Comparison of ENCODE assay signal across 17 mouse cellular contexts in genomic region chr13:114130566-114131319, GRCm38 (mm10).
A peak's percentile ranks its signal among the peaks of the same experiment; 100 is the strongest.
DNase-seq lines count a peak whose midpoint lies in the region; ATAC-seq lines count a peak whose summit lies in the region.
"Had no signal": no experiment of that assay in that cellular context is flagged by ENCODE, and none has a peak within 500 bp of the region (broad histone marks: within the 10 kb centered on the region; RNA-seq: fewer than 3 reads in every experiment).

No protein-coding gene starts in this region.

- WGBS in forebrain, embryonic 12.5 days = 82% methylated on average over 11 of the region's 11 CpGs
- WGBS in forebrain, embryonic 11.5 days = 91% methylated on average over 11 of the region's 11 CpGs

- H3K27ac ChIP-seq in forebrain, embryonic 12.5 days = peak overlapping the region; percentile 42; the same call in 1 of the 2 replicates
- no peak overlapping the region for H3K27ac ChIP-seq in forebrain, embryonic 11.5 days (ENCODE audit: low read depth, low read length)
- H3K27ac ChIP-seq: embryonic facial prominence, embryonic 15.5 days; heart, embryonic 15.5 days; kidney, postnatal 0 days; liver, embryonic 12.5 days had no signal

- no peak overlapping the region for H3K4me3 ChIP-seq in forebrain, embryonic 12.5 days (replicated peaks)
- H3K4me3 ChIP-seq in forebrain, embryonic 11.5 days (ENCODE audit: low read depth, low read length) = no peak overlapping the region
- H3K4me3 ChIP-seq: embryonic facial prominence, embryonic 15.5 days; heart, embryonic 15.5 days; liver, embryonic 12.5 days had no signal

- peak; percentile 65; the same call in 1 of the 2 replicates for ATAC-seq in forebrain, embryonic 12.5 days (ENCODE audit: low FRiP score)
- ATAC-seq in forebrain, embryonic 11.5 days (replicated peaks; ENCODE audit: low FRiP score) = no peak
- ATAC-seq: inflammation-experienced regulatory T-cells, adult 6 months; liver, embryonic 12.5 days had no signal

- no peak overlapping the region for H3K9ac ChIP-seq in forebrain, embryonic 12.5 days
- H3K9ac ChIP-seq in forebrain, embryonic 11.5 days (ENCODE audit: low read length) = no peak overlapping the region
- H3K9ac ChIP-seq: embryonic facial prominence, embryonic 15.5 days; heart, embryonic 15.5 days; liver, embryonic 12.5 days had no signal

- H3K27me3 ChIP-seq in forebrain, embryonic 12.5 days = no peaks in the 10 kb centered on the region
- H3K27me3 ChIP-seq in forebrain, embryonic 11.5 days (ENCODE audit: control insufficient read depth, insufficient read depth, low read length) = no peaks in the 10 kb centered on the region
- H3K27me3 ChIP-seq: embryonic facial prominence, embryonic 15.5 days; heart, embryonic 15.5 days; liver, embryonic 12.5 days had no signal

- no peak for DNase-seq in forebrain, embryonic 11.5 days (ENCODE audit: low spot score)
- DNase-seq in layer of hippocampus, adult 8-10 months (ENCODE audit: low spot score in 2 of 2) = peak; percentile 17 to 32
- DNase-seq in layer of hippocampus, postnatal 36 days = no peak
- DNase-seq in MN1 (ENCODE audit: low spot score) = peak; percentile 69
- DNase-seq in cerebellum, adult 9-10 months = peak; percentile 37
- no peak for DNase-seq in gastrocnemius, postnatal 10 days
- DNase-seq in adrenal gland, postnatal 10 days = no peak
- DNase-seq: adrenal gland, adult 8-10 months; lung, postnatal 14 days; right cerebral cortex, postnatal 4 days had no signal

- H3K36me3 ChIP-seq in forebrain, embryonic 12.5 days (replicated peaks) = no peaks in the 10 kb centered on the region
- H3K36me3 ChIP-seq in forebrain, embryonic 11.5 days (ENCODE audit: control insufficient read depth, insufficient read depth, low read length) = no peaks in the 10 kb centered on the region
- H3K36me3 ChIP-seq: embryonic facial prominence, embryonic 15.5 days had no signal

- H3K4me1 ChIP-seq in forebrain, embryonic 12.5 days = no peaks in the 10 kb centered on the region
- no peaks in the 10 kb centered on the region for H3K4me1 ChIP-seq in forebrain, embryonic 11.5 days (replicated peaks; ENCODE audit: control insufficient read depth, insufficient read depth, low read length)
- H3K4me1 ChIP-seq: embryonic facial prominence, embryonic 15.5 days; liver, embryonic 12.5 days had no signal

- H3K4me2 ChIP-seq in forebrain, embryonic 12.5 days = no peak overlapping the region
- no peak overlapping the region for H3K4me2 ChIP-seq in forebrain, embryonic 11.5 days (ENCODE audit: low read depth, low read length, severe bottlenecking)
- H3K4me2 ChIP-seq: embryonic facial prominence, embryonic 15.5 days; heart, embryonic 15.5 days; liver, embryonic 12.5 days; midbrain, embryonic 11.5 days had no signal

- H3K9me3 ChIP-seq in forebrain, embryonic 12.5 days = no peaks in the 10 kb centered on the region
- H3K9me3 ChIP-seq in forebrain, embryonic 11.5 days (ENCODE audit: control insufficient read depth, low read length) = no peaks in the 10 kb centered on the region
- H3K9me3 ChIP-seq: embryonic facial prominence, embryonic 15.5 days; heart, embryonic 15.5 days had no signal

Comparison
In these comparisons a context has a peak if more than half of its experiments do, and no peak if none do; other contexts are left out.
1. DNase-seq: peak in layer of hippocampus, adult 8-10 months (2 of 2), MN1 (single experiment) and cerebellum, adult 9-10 months (single experiment); none in forebrain, embryonic 11.5 days (single experiment), layer of hippocampus, postnatal 36 days (0 of 2), gastrocnemius, postnatal 10 days (single experiment) and adrenal gland, postnatal 10 days (single experiment).